Mouse (Mus musculus): ENCODE results near the gene Neurl3.

The Neurl3 gene

DNA sequence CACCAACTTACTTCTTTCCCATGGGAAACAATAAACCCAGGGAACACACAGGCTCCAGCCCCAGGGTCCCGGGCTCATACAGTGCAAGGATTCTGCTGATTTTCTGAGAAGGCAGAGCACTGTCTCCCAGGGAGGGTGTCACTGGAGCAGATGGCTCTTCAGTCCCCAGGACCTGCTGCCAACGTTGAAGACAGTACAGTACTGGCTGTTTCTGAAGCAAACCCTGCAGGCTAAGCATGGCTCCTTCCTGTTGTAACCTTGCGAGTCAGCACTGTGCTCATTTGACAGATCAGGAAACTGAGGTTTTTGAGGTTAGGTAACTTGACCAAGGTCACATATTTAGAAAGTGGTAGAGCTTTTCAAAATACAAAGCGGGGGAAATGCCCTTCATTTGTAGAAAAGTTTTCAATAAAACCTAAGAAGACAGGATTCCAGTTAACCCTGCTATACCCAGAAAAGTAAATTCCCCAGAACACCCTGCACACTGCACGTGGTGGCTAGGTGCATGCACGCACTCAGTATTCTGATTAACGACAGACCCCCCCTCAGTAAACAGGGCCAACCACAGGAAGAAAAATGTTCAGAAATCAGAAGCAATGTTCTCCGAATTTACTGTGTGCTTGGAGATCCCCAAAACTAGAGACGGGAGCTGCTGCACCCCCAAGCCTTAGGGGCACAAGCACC, 22.1 kb upstream of the Neurl3 start:
- DNase-seq: peak; percentile 78

DNA sequence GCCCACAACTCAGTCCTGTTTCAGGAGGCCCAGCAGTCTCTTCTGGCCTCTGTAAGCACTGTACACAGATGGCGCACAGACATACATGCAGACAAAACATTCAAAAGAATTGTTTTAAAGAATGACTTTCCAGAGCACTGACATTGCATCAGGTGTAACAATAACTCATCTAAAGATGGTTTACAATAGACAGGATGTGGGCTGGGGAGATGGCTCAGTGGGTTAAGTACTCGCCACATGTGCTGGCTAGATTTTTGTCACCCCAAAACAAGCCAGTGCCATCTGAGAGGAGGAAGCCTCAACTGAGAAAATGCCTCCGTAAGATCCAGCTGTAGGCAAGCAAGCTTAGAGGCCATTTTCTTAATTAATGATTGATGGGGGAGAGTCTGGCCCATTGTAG, 19.9 kb upstream of the Neurl3 start:
- no peak for DNase-seq

GRCm38 (mm10) chr1:36293470-36293869, 19.0 kb upstream of the Neurl3 start:
- DNase-seq: no peak

- no peak for DNase-seq
These were observed 7.4 kb upstream of the Neurl3 start for GRCm38 (mm10) chr1:36281849-36282248.

DNA sequence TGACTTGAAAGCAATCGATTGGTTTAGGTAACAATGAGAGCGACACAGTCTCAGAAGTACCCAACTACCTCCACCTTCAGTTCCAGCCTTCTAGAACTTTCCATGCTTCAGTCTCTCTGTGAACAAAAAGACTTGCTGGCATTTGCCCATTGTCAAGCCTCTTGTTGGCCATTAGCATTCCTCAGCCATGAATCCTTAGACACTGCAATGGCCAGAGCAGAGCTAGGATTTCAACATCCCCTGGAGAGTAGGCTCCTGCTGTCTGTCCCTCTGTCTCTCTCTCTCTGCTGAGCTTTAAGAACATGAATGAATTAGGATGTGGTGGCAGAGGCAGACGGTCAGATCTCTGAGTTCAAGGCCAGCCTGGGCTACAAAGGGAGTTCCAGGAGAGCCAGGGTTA, 6.5 kb upstream of the Neurl3 start:
- DNase-seq: no peak

DNA sequence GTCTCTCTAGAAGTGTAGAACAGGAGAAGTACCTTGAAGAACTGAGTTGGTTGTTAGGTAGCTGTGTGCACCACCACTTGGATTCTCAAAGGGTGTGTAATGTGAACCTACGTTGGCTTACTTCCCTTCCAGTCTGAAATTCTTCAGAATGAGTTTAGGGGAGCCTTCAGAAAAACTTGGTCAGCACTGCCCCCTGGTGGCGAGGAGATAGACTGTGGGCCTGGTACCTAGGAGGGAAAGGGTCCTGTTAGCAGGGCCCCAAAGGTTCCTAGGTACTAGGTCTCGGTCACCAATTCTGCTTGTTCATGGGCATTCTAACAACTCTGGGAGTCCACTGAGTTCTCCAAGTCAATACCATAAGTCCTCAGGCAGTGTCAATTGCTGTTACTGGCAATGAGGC, 4.7 kb upstream of the Neurl3 start:
- peak; percentile 86 to 92 for DNase-seq

DNA sequence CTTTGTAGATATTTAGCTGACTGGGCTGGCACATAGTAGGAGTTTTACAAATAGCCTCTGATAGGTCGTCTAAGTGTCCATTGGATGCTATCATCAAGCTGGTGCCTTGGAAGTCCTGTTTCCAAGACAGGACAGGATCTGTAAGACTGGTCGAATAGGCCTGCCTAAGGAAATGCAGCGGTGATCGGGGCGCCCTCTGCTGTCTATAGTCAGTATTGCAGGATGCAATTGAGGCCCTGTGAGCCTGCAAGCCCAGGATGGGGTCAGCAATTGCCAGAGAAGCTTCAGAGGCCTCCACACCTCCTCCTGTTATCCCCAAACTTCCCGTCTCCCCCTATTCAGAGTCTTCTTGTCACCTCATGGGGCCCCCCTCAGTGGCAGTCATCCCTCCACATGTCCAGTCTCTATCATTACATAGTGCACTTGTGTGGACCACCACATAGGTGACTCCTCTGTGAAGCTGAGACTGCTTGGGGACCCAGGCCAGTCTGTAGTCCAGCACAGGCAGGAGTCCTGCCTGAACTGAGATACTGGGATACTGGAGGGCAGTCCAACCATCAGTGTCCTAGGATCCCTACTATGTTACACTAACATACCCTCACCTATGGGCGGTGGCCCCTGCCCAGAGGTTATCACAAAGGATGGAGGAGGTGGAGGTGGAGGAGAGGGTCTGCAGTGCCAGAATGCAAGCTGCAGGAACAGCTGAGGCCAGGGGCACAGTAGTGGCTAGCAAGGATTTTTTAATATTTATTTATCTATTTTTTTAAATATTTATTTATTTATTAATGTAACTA, 3.0 kb upstream of the Neurl3 start:
- DNase-seq: peak; percentile 86 to 90

GRCm38 (mm10) chr1:36275635-36276389, 1.3 kb upstream of the Neurl3 start:
- no peak for DNase-seq

DNA sequence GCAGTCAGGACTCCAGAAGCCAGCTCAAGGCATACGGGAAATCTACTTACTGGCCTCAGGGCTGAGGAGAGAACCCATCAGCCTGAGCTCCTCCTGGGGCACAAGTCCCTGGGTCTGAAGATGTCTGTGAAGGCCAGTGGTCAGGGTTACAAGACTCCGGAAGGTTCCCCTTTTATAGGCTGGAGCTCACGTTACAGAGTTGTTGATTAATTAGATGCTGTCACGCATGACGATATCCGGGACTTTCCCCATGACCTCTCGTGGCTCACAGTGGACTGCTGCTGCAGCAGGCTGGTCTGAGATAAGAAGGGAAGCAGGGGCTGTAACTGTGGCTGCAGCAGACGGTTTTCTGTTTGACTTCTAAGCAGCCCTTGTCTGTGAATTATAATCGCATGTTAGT, 1.2 kb downstream of the Neurl3 start:
- no peak for DNase-seq

- DNase-seq: no peak
These were observed 1.9 kb downstream of the Neurl3 start for GRCm38 (mm10) chr1:36272546-36272945.

DNA sequence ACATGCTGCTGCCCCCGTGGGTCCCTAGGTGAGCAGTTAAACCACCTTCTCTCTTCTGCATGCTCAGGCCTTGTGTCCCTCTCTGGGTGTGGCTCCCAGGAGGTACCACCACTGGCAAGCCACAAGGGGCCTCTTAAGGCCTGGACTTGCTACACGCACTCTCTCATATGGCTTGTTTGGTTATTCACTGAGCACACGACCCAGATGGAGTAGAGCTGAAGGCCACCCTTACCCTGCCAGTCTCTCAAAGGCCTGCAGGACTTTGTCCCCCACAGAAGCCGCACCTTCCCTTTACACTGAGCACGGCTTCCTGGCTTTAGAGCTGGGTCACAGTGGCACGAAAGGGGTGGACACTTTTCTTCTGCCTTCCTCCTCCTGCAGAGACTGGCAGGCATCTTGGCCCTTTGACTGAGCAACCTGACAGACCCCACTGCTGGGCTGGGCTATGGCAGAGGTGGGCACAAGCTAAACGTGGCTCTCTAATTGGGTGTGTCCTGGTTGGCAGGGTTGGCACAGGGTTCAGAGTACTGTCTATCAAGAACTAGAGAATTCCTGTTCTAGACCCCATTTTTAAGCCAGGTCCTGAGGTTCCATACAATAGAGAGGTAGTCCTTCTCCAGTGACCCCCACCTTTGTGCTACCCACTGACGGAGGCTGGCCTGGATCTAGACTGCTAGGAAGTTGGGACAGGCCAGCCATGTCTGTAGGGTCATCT, 2.8 kb downstream of the Neurl3 start:
- no peak for DNase-seq

GRCm38 (mm10) chr1:36270666-36271065, 3.8 kb downstream of the Neurl3 start:
- DNase-seq: no peak

DNA sequence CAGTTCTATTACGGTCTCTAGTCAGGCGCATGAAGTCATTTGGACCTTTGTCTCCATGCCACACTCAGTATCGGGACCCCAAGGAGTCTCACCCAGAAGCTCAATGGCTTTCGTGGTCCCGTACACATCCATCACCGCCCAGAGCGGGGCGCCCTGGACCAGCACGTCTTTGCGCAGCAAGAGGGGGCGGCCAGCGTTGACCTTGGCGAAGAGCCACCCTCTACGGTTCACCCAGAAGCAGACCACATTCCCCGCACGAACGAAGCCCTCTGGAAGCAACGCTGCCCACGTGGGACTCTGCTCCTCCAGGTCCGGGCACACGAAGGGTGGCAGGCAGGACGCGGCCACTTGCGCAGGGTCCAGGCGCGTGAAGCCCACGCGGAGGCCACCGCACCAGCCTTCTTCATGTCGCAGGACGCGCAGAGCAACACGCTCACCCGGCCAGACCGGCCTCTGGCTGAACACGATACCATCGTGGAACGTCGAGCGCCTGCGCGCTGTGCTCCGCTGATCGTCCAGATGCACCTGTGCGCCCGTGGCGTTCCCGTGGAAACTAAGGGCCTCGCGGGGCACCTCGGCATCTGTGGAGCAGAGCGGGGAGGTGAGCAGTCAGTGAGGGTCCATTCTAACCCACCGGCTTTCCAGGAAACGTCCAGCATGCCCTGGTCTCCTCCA, 5.2 kb downstream of the Neurl3 start:
- peak in 1 of 2 experiments; percentile 19 for DNase-seq

DNA sequence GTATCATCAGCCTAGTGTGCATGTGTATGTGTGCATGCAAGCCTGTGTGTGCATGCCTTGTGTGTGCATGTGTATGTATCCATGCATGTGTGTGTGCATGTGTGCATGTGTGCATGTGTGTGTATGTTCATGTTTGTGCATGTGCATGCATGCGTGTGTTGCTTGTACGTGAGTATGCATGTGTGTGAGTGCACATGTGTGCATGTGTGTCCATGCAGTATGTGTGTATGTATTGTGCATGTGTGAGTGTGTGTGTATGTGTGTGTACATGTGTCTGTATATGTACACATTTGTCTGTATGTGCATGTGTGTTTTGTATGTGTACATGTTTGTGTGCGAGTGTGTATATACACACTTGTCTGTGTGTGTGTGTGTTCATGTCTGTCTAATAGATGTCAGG, 6.9 kb downstream of the Neurl3 start:
- DNase-seq: no peak

GRCm38 (mm10) chr1:36266293-36266692, 8.2 kb downstream of the Neurl3 start:
- peak; percentile 90 to 91 for DNase-seq

DNA sequence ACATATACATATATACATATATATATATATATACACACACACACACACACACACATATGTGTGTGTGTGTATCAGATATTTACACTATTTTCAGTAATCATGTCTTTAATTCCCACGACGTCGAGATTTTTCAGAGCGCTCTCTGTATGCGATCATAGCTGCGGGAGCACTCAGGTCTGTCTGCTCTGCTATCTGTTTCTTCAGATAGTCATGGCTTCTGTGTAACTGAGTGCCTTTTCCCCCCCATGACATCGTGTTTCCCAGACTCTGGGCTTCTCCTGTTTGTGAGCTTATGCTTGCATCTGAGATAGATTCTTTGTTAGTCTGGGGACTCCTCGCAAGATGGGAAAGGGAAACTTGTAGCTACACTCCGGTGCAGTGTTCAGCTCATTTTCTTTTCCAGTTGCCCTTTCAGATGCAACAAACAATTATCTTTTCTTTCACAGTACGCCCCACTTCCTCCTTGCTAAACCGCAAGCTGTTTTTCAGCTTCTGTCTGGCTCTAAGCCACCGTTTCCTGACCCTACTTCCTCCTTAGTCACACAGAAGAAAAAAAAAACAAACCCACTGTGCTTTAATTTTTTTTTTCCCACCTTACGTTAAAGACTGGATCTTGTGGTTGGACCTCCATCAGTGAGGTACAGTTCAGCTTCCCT, 10.5 kb downstream of the Neurl3 start:
- no peak for DNase-seq

DNA sequence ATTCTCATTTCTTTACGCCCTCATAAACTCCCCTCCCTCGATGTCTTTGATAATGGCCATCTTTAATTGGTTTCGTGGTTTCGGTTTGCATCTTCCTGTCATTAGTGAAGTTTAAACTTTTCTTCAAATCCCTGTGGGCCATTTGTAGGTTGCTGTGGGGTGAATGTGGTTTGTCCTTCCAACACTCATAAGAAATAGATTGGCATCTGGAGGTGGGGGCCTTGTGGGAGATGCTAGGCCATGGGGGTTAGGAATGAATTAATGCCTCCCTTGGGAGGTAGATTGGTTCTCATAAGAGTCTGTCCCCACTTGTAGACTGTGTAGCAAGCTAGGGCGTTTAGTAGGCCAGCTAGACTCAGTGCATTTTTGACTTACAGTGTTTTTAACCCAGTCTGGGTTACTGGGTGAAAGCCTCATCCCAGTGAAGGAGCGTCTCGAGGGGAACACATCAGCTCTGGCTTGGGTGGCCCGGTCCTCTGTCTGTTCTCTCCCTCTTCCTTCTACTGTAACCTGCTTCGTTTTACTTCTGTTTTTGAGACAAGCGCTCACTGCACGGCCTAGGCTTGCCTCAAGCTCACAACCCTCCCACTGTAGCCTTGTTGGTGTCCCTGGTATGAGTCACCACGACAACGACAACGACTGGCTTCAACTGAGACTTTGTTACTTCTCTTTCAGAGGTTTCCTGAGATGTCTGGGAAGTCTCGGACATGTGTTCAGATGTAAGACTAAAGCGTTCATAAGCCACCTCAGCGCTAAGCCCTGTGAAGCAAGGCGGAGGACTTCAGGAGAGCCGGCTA, 12.6 kb downstream of the Neurl3 start:
- DNase-seq: no peak

DNA sequence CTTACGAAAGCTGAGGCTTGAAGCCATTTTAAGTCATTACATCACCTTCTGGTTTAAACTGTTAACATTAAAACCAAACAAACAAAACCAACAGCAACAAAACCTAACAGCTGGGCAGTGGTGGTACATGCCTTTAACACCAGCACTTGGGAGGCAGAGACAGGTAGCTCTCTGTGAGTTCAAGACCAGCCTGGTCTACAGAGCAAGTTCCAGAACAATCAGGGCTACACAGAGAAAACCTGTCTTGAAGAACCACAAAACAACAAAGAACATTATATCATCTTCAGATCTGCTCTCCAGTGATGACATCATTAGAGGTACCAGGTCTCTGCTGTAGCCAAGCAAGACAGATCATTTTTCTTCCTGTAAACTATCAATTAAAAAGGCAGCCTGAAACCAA, 14.1 kb downstream of the Neurl3 start:
- DNase-seq: no peak

GRCm38 (mm10) chr1:36259281-36259680, 15.2 kb downstream of the Neurl3 start:
- no peak for DNase-seq

DNA sequence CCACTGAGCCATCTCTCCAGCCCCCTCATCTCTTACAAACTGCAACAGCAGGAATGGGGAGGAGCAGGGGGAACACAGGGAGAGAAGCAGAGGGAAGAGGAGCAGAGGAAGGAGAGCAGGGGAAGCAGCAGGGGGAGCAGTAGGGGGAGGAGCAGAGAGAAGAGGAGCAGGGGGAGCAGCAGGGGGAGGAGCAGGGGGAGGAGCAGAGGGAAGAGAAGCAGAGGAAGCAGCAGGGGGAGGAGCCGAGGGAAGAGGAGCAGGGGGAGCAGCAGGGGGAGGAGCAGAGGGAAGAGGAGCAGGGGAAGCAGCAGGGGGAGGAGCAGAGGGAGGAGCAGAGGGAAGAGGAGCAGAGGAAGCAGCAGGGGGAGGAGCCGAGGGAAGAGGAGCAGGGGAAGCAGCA, 15.8 kb downstream of the Neurl3 start:
- no peak for DNase-seq

- no peak for DNase-seq
These were observed 17.2 kb downstream of the Neurl3 start for GRCm38 (mm10) chr1:36257276-36257675.

Measured in cerebellum, postnatal 25 days (tissue).